Mouse (Mus musculus) ES-Bruce4 (cell line): Measurements from ENCODE around the gene Gorab. TPM values are rescaled to one million over a fixed set of nuclear protein-coding genes. Genes with fewer than 3 reads are reported as not detected.
A peak's percentile ranks its signal among the peaks of the same experiment; 100 is the strongest.

ENCODE experiments used
- H3K27ac ChIP-seq: 2 replicates; pipeline ENCODE4 v1.5.1; 2012; ENCODE audit warnings: low read length, inconsistent platforms; ENCODE audit not compliant: insufficient read depth
- H3K27me3 ChIP-seq: 2 replicates; pipeline ENCODE4 v1.6.1; 2012; ENCODE audit warnings: mild to moderate bottlenecking, low read length, inconsistent platforms; ENCODE audit not compliant: control insufficient read depth, poor library complexity, insufficient read depth, severe bottlenecking
- H3K36me3 ChIP-seq: 2 replicates; pipeline ENCODE4 v1.6.1; 2012; ENCODE audit warnings: inconsistent platforms, mild to moderate bottlenecking, low read length, moderate library complexity; ENCODE audit not compliant: control insufficient read depth, poor library complexity, insufficient read depth, severe bottlenecking
- H3K4me1 ChIP-seq: one replicate; pipeline ENCODE4 v1.8.1; 2011; ENCODE audit warnings: low read length; ENCODE audit not compliant: control insufficient read depth, insufficient read depth
- H3K4me3 ChIP-seq: 2 replicates; pipeline ENCODE4 v1.5.1; 2011; ENCODE audit warnings: low read depth, mild to moderate bottlenecking, low read length
- H3K9ac ChIP-seq: 2 replicates; pipeline ENCODE4 v1.6.1; 2012; ENCODE audit warnings: low read depth, mild to moderate bottlenecking, inconsistent platforms; ENCODE audit not compliant: poor library complexity, severe bottlenecking
- H3K9me3 ChIP-seq: replicated peaks from 2 replicates; pipeline ENCODE4 v1.6.1; 2012; ENCODE audit warnings: mild to moderate bottlenecking, low read length, inconsistent platforms; ENCODE audit not compliant: control insufficient read depth, poor library complexity, insufficient read depth, severe bottlenecking
- CTCF ChIP-seq: IDR thresholded peaks from one replicate; pipeline ENCODE4 v1.8.1; 2011; ENCODE audit warnings: low read depth, low read length
- EP300 ChIP-seq: IDR thresholded peaks from 2 replicates; pipeline ENCODE4 v1.6.1; 2011; ENCODE audit warnings: low read depth, low read length; ENCODE audit not compliant: insufficient read depth
- POLR2A ChIP-seq: IDR thresholded peaks from one replicate; pipeline ENCODE4 v1.8.1; 2011; ENCODE audit warnings: low read length; ENCODE audit not compliant: insufficient read depth
- polyA plus RNA-seq: library from polyadenylated mRNA; stranded (reverse); fragments of >200 nt; gene quantifications from 2 replicates; pipeline ENCODE4 v1.2.4, GENCODE M21; 2011; ENCODE audit warnings: low read depth; ENCODE audit not compliant: missing spikeins, insufficient read depth, insufficient read length

The Gorab gene
- polyA plus RNA-seq, 1 experiment: 9.8 TPM

DNA sequence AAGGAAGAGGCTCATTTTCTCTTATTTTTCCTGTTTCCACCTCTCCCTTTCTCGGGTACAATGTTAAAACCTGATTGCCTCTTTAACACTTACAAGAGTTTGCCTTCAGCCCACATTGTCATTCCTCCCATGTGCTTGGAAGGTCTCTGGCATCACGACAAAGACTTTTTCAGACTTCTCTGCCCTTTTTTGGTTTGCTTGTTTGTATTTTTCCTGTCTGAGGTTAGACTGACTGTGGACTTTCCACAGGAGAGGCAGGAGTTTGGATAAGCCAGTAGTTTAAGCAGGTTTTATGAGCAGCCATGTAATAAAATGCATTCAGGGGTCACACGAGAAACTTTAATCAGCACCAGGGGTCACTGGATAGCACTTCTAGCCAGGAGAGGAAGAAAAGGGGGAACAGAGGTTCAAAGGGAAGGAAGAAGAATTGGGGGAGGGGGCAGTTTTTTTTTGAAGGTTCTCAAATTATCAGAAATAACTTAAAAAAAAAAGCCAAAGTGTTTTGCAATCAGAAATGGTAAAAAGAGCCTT is 47.8 kb downstream of the Gorab start:
- Histone ChIP-seq H3K4me1 (no peaks in the 10 kb centered on the region), H3K27ac (no peak overlapping the region)

GRCm38 (mm10) chr1:163350988-163351387 is 52.5 kb downstream of the Gorab start:
- Histone ChIP-seq H3K27ac (no peak overlapping the region), H3K4me1 (no peaks in the 10 kb centered on the region), H3K36me3 (no peaks in the 10 kb centered on the region), H3K4me3 (no peak overlapping the region), H3K9ac (no peak overlapping the region), H3K27me3 (no peaks in the 10 kb centered on the region), H3K9me3 (no peaks in the 10 kb centered on the region)
- TF ChIP-seq EP300: no peak
- no peak for TF ChIP-seq POLR2A
- no peak for TF ChIP-seq CTCF

More for the DNA sequence above, 47.8 kb downstream of the Gorab start:
- H3K9ac ChIP-seq: no peak overlapping the region
- H3K27me3 ChIP-seq: no peaks in the 10 kb centered on the region
- no peaks in the 10 kb centered on the region for H3K9me3 ChIP-seq
- TF ChIP-seq POLR2A (no peak), EP300 (no peak), CTCF (no peak)
- no peak overlapping the region for H3K4me3 ChIP-seq
- no peaks in the 10 kb centered on the region for H3K36me3 ChIP-seq

- TF ChIP-seq CTCF (no peak), EP300 (no peak), POLR2A (no peak)
- no peak overlapping the region for H3K9ac ChIP-seq
- H3K27me3 ChIP-seq: no peaks in the 10 kb centered on the region
- H3K4me1 ChIP-seq: no peaks in the 10 kb centered on the region
- no peaks in the 10 kb centered on the region for H3K36me3 ChIP-seq
- no peak overlapping the region for H3K27ac ChIP-seq
- H3K4me3 ChIP-seq: no peak overlapping the region
- H3K9me3 ChIP-seq: no peaks in the 10 kb centered on the region
These were observed 57.9 kb downstream of the Gorab start for GRCm38 (mm10) chr1:163345541-163345940.

DNA sequence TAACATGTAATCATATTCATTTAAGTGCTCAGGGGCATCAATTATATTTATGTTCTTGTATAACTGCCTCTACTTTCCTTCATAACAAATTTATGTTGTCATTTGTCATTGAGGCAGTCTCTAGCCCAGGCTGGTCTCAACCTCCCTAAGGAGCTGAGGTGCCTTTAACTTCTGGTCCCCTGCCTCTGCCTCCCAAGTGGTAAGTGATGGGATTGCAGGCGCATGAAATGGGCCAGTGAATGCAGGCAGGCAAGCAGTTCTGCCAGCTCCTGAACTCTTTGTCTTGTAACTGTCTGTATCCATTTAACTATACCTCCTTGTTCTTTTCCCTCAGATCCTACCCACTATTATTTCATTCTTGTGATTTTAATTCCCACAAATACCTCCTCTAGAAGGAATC is 58.5 kb downstream of the Gorab start:
- no peaks in the 10 kb centered on the region for H3K36me3 ChIP-seq
- H3K4me1 ChIP-seq: no peaks in the 10 kb centered on the region
- TF ChIP-seq CTCF (peak; percentile 14), POLR2A (no peak), EP300 (no peak)
- no peak overlapping the region for H3K27ac ChIP-seq
- H3K9ac ChIP-seq: no peak overlapping the region
- no peak overlapping the region for H3K4me3 ChIP-seq
- H3K27me3 ChIP-seq: no peaks in the 10 kb centered on the region
- no peaks in the 10 kb centered on the region for H3K9me3 ChIP-seq

GRCm38 (mm10) chr1:163339219-163339561 is 64.3 kb downstream of the Gorab start:
- Histone ChIP-seq H3K27ac (no peak overlapping the region), H3K9ac (no peak overlapping the region), H3K4me1 (no peaks in the 10 kb centered on the region), H3K9me3 (no peaks in the 10 kb centered on the region), H3K27me3 (no peaks in the 10 kb centered on the region), H3K36me3 (no peaks in the 10 kb centered on the region), H3K4me3 (no peak overlapping the region)
- TF ChIP-seq CTCF (no peak), POLR2A (no peak), EP300 (no peak)

DNA sequence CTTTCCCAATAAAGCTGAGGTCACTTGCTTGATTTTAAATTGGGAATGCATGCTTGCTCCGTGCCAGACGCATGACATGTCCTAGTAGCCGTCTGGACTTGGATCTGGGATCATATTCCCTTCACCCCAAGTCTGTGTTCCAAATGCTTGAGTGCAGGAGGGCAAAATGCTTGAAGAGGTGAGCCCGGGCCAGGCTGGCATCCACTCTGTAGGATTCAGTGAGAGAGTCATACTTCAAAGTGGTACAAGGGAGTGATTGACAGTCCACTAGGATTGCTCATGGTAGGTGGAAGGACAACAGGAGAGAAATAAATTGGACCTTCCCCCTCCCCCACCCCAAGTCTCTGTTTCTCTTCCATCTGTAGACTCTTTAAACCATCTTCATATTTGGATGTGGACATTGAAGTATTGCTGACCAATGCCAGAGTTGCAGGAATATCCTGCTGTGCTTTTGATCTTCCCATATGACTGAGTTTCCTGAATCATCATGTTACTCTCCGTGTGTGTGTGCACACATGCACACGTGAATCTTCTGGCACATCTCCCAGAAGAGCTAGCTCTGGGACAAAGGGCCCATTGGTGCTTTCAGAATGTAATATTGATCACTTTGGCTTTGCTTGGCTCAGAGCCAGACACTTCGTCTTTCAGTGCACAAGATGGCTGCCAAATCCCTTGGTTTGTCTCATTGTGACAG is 64.8 kb downstream of the Gorab start:
- Histone ChIP-seq H3K4me1 (no peaks in the 10 kb centered on the region), H3K36me3 (no peaks in the 10 kb centered on the region), H3K27ac (no peak overlapping the region), H3K9me3 (no peaks in the 10 kb centered on the region), H3K27me3 (no peaks in the 10 kb centered on the region), H3K9ac (no peak overlapping the region), H3K4me3 (no peak overlapping the region)
- TF ChIP-seq CTCF (no peak), EP300 (no peak), POLR2A (no peak)
